In the genomic region with DNA sequence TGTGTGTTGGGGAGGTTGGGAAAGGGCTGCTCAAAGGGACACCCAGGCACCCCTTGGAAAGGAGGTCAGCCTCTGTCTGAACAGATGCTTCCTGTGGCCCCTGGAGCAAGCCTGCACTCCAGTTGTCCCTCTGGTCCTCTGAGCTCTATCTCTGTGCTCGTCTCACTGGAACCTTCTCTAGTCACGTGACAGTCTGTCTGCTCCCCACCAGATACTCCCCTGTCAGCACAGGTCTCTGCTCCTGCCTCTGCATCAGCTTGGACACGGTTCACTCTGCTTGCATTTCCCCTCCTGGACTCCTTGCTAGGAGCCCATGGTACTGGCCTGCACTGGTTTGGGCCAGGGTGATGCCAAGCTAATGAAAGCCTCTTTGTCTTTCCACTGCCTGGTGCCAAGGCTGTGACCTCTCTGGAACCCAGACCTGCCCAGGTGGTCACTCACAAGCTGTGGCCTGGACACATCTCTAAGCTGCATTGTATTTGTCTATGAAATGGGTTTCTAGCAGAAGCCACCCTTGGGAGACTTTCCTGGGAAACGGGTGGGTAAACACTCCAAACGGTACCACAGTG, we compare ENCODE assay signal across 23 mouse cellular contexts. TPM values are rescaled to one million over a fixed set of nuclear protein-coding genes. Genes with fewer than 3 reads are reported as not detected.
DNase-seq lines count a peak whose midpoint lies in the region; ATAC-seq and TF ChIP-seq lines count a peak whose summit lies in the region.
"Had no signal": no experiment of that assay in that cellular context is flagged by ENCODE, and none has a peak within 500 bp of the region (broad histone marks: within the 10 kb centered on the region; RNA-seq: fewer than 3 reads in every experiment).

No protein-coding gene starts in this region.

- in situ Hi-C loops in CH12.LX (cut with MboI; ENCODE audit: low pct_ligation_motif_present, low pct_unique_long_range_greater_than_20kb, low sequenced_read_pairs), result loop anchor here (10.0 to 25.0 kb wide), 2 partner anchors 348 to 655 kb away; no protein-coding TSS in a partner anchor

- H3ac ChIP-seq in C2C12 (ENCODE audit: control insufficient read depth, insufficient read length, low read depth), result no peak overlapping the region

- peaks cover 6% of the 10 kb centered on the region; the same call in 1 of the 2 replicates for H3K27me3 ChIP-seq in heart, embryonic 10.5 days (ENCODE audit: insufficient read depth, poor library complexity, severe bottlenecking)
- no peaks in the 10 kb centered on the region for H3K27me3 ChIP-seq in heart, embryonic 11.5 days (ENCODE audit: control insufficient read depth, insufficient read depth, low read length)
- H3K27me3 ChIP-seq in C2C12 (ENCODE audit: control insufficient read depth, insufficient read depth, insufficient read length), result no peaks in the 10 kb centered on the region
- H3K27me3 ChIP-seq in CH12.LX (replicated peaks), result peaks cover 20% of the 10 kb centered on the region
- H3K27me3 ChIP-seq: hindbrain, embryonic 15.5 days; lung, embryonic 15.5 days; neural tube, embryonic 12.5 days had no signal

- no peak for DNase-seq in heart, embryonic 10.5 days (ENCODE audit: low spot score)
- no peak for DNase-seq in CH12.LX (ENCODE audit: extremely low read depth)
- DNase-seq in lung, postnatal 10 days, result no peak
- no peak for DNase-seq in lung, postnatal 25 days (ENCODE audit: low spot score)
- DNase-seq: adrenal gland, postnatal 10 days; heart, postnatal 36 days; kidney, adult 2 months; kidney, postnatal 10 days; thymus, adult 18-20 months; thymus, postnatal 4 days had no signal

- H3K4me2 ChIP-seq in heart, embryonic 11.5 days, result no peak overlapping the region
- H3K4me2 ChIP-seq in CH12.LX (ENCODE audit: insufficient read depth, low read depth, poor library complexity, severe bottlenecking), result no peak overlapping the region
- H3K4me2 ChIP-seq: hindbrain, embryonic 15.5 days; limb, embryonic 12.5 days; lung, embryonic 15.5 days; midbrain, embryonic 12.5 days; neural tube, embryonic 12.5 days had no signal

- H3K79me2 ChIP-seq in C2C12 (ENCODE audit: control insufficient read depth, insufficient read depth) (no peaks in the 10 kb centered on the region), CH12.LX (replicated peaks; ENCODE audit: control insufficient read depth, extremely low read depth, insufficient read depth, poor library complexity, severe bottlenecking) (no peaks in the 10 kb centered on the region)

- no peak overlapping the region for H3K4me3 ChIP-seq in heart, embryonic 10.5 days
- no peak overlapping the region for H3K4me3 ChIP-seq in heart, embryonic 11.5 days (ENCODE audit: low read depth, low read length)
- no peak overlapping the region for H3K4me3 ChIP-seq in C2C12 (ENCODE audit: insufficient read depth, poor library complexity, severe bottlenecking)
- H3K4me3 ChIP-seq in CH12.LX (replicated peaks in 1 of 3; ENCODE audit: low read depth in 2 of 3, low read length in 2 of 3, poor library complexity in 1 of 3), result no peak overlapping the region
- H3K4me3 ChIP-seq: erythroblast, embryonic 14.5 days; hindbrain, embryonic 15.5 days; limb, embryonic 12.5 days; lung, embryonic 15.5 days; midbrain, embryonic 12.5 days; neural tube, embryonic 12.5 days had no signal

- H3K9ac ChIP-seq in heart, embryonic 11.5 days (ENCODE audit: low read depth, low read length), result no peak overlapping the region
- H3K9ac ChIP-seq in CH12.LX (ENCODE audit: insufficient read depth, low read depth), result no peak overlapping the region
- H3K9ac ChIP-seq: hindbrain, embryonic 15.5 days; limb, embryonic 12.5 days; liver, embryonic 14.5 days; lung, embryonic 15.5 days; midbrain, embryonic 12.5 days; neural tube, embryonic 12.5 days had no signal

- TF ChIP-seq RAD21 in CH12.LX (IDR thresholded peaks at IDR 0.05; ENCODE audit: low read depth, low read length), result no peak

- 63% methylated on average over 5 of the region's 5 CpGs for WGBS in heart, embryonic 10.5 days
- WGBS in heart, embryonic 11.5 days (ENCODE audit: insufficient replicate concordance), result 55% methylated on average over 5 of the region's 5 CpGs

- no peaks in the 10 kb centered on the region for H3K36me3 ChIP-seq in heart, embryonic 10.5 days
- H3K36me3 ChIP-seq in heart, embryonic 11.5 days (ENCODE audit: control insufficient read depth, insufficient read depth, low read length), result no peaks in the 10 kb centered on the region
- H3K36me3 ChIP-seq in C2C12 (ENCODE audit: control insufficient read depth, insufficient read depth) (no peaks in the 10 kb centered on the region), CH12.LX (replicated peaks in 1 of 2; ENCODE audit: control insufficient read depth in 1 of 2, insufficient read depth in 1 of 2, low read length in 1 of 2) (no peaks in the 10 kb centered on the region)
- H3K36me3 ChIP-seq: heart, embryonic 13.5 days; hindbrain, embryonic 15.5 days; limb, embryonic 12.5 days; lung, embryonic 15.5 days; midbrain, embryonic 12.5 days; neural tube, embryonic 12.5 days had no signal

- H3K4me1 ChIP-seq in heart, embryonic 10.5 days, result peaks cover 56% of the 10 kb centered on the region
- H3K4me1 ChIP-seq in heart, embryonic 11.5 days (ENCODE audit: control insufficient read depth, insufficient read depth, low read length), result peaks cover 33% of the 10 kb centered on the region
- H3K4me1 ChIP-seq in CH12.LX (ENCODE audit: control insufficient read depth in 1 of 2, insufficient read depth in 2 of 2), result no peaks in the 10 kb centered on the region

- no peak for TF ChIP-seq POLR2A in CH12.LX (IDR thresholded peaks at IDR 0.05; ENCODE audit: low read depth, low read length)

- TF ChIP-seq CTCF in C2C12 (IDR thresholded peaks at IDR 0.05; ENCODE audit: control insufficient read depth, insufficient read depth, insufficient read length), result no peak
- no peak for TF ChIP-seq CTCF in CH12.LX (conservative IDR thresholded peaks at IDR 0.05 in 1 of 2, IDR thresholded peaks at IDR 0.05 in 1 of 2; ENCODE audit: low read depth in 2 of 2, low read length in 2 of 2)

- TF ChIP-seq EP300 in CH12.LX (IDR thresholded peaks at IDR 0.05; ENCODE audit: low read length), result no peak

- no peak for ATAC-seq in heart, embryonic 11.5 days (replicated peaks; ENCODE audit: insufficient number of reproducible peaks, low FRiP score, low TSS enrichment)
- ATAC-seq in erythroid progenitor cell, adult 5-6 weeks (replicated peaks; ENCODE audit: low FRiP score, poor library complexity, severe bottlenecking), result 0 out of 2 replicates have a peak, but pooled peaks have one; percentile 26
- ATAC-seq: activated CD4-positive, CD25-positive, alpha-beta regulatory T cell, adult 4 months; forebrain, embryonic 16.5 days had no signal

- H3K9me3 ChIP-seq in heart, embryonic 10.5 days, result no peaks in the 10 kb centered on the region
- H3K9me3 ChIP-seq in heart, embryonic 11.5 days (replicated peaks; ENCODE audit: control insufficient read depth, low read length), result no peaks in the 10 kb centered on the region
- no peaks in the 10 kb centered on the region for H3K9me3 ChIP-seq in CH12.LX (replicated peaks; ENCODE audit: low read length)
- H3K9me3 ChIP-seq: heart, embryonic 13.5 days; hindbrain, embryonic 15.5 days; limb, embryonic 12.5 days; lung, embryonic 15.5 days; midbrain, embryonic 12.5 days; neural tube, embryonic 12.5 days had no signal

- H3K27ac ChIP-seq in heart, embryonic 10.5 days, result peak overlapping the region; percentile 85
- no peak overlapping the region for H3K27ac ChIP-seq in heart, embryonic 11.5 days (ENCODE audit: low read depth, low read length)
- H3K27ac ChIP-seq in CH12.LX (ENCODE audit: insufficient read depth, low read depth), result no peak overlapping the region
- H3K27ac ChIP-seq: hindbrain, embryonic 15.5 days; liver, embryonic 14.5 days; lung, embryonic 15.5 days; midbrain, embryonic 12.5 days; neural tube, embryonic 12.5 days had no signal

- dilution Hi-C loops in CH12.LX (cut with MboI; ENCODE audit: extremely low pct_ligation_motif_present, extremely low pct_unique_long_range_greater_than_20kb, low sequenced_read_pairs), result no loop called here

- no peaks in the 10 kb centered on the region for H3K79me3 ChIP-seq in C2C12 (ENCODE audit: low read depth)

TF ChIP-seq in C2C12, 6 proteins besides CTCF, POLR2A, EP300 and RAD21:
- TF ChIP-seq CEBPB (IDR thresholded peaks at IDR 0.05; ENCODE audit: low read depth) (no peak), MYOG (IDR thresholded peaks at IDR 0.05; ENCODE audit: control insufficient read depth, extremely low read depth, insufficient read length) (no peak), MYOD1 (IDR thresholded peaks at IDR 0.05; ENCODE audit: control insufficient read depth, insufficient read length, low read depth) (no peak), USF1 (IDR thresholded peaks at IDR 0.05; ENCODE audit: low read depth) (peak; percentile 30)

TF ChIP-seq in CH12.LX, 34 proteins besides CTCF, POLR2A, EP300 and RAD21:
- TF ChIP-seq USF1 (IDR thresholded peaks at IDR 0.05; ENCODE audit: low read depth, low read length) (0 out of 2 replicates have a peak, but pooled peaks have one; percentile 11), ETS1 (conservative IDR thresholded peaks at IDR 0.05; ENCODE audit: low read depth, low read length) (no peak)

RNA-seq across cellular contexts. Expression of gene Dab2ip, which starts 1.1 kb away (rescaled TPM):
- polyA plus RNA-seq in heart, embryonic 10.5 days (2016; fragmentation: Nextera tagmentation; extraction: Ambion mirVana), result 47.6 and 49.0 TPM in 2 replicates
- 49.0 and 49.1 TPM in 2 replicates for polyA plus RNA-seq in heart, embryonic 11.5 days (2014; fragmentation: Nextera tagmentation; extraction: Ambion mirVana)
- polyA plus RNA-seq in C2C12 (2012; fragmentation: generic; extraction: Trizol) (27.9 TPM), CH12.LX (2012; ENCODE audit: insufficient read length, low read depth) (7.5 and 7.8 TPM in 2 replicates)
- total RNA-seq in CH12.LX (2012; rRNA removed) (13.7 and 15.6 TPM in 2 replicates), CH12.LX (2014; rRNA removed) (4.3 and 4.9 TPM in 2 replicates)
- not detected in 2 replicates for total RNA-seq in erythroid progenitor cell, adult 5-6 weeks (2015; ENCODE audit: low replicate concordance)
- 0.15 and 1.2 TPM in 2 replicates for total RNA-seq in erythroid progenitor cell, adult 5-6 weeks (2017; ENCODE audit: low replicate concordance)
